Mouse (Mus musculus) cerebellum, adult 2 months (tissue): ENCODE measurements around the gene Syf2.

ENCODE experiments used
- CTCF ChIP-seq: fragments of 200-500 bp; IDR thresholded peaks from 2 replicates; pipeline ENCODE4 v1.5.1; 2011; ENCODE audit warnings: low read depth, mild to moderate bottlenecking, control low read depth, low read length, moderate library complexity, borderline replicate concordance; ENCODE audit not compliant: insufficient read depth
- POLR2A ChIP-seq: fragments of 200-500 bp; IDR thresholded peaks from 2 replicates; pipeline ENCODE4 v1.6.1; 2011; ENCODE audit warnings: low read length, control low read depth, borderline replicate concordance; ENCODE audit not compliant: insufficient read depth

DNA sequence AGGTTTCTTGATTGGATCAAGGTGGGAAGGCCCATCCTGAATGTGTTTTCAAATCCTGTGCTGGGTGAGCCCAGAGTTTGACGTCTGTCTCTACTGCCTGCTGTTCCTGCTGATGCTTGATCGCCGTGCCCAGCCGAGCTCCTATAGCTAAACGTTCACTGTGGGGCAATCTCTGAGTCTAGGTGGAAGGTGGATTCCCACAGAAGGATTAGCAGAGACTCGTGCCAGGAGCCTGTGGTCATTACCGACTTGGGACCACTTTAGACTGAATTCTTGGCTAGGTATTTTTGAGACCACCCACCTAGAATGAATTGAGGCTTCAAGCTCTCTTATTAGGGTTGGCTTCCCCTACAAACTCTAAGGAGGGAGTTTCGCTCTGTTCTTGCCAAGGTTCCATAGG lies 48.2 kb downstream of the Syf2 start:
- no peak for TF ChIP-seq CTCF
- no peak for TF ChIP-seq POLR2A
